Mouse (Mus musculus) T-helper 2 cell (primary cell): ENCODE data around the gene Def8.
"Not testable (repeated sequence)": the region's sequence is repeated elsewhere in the genome, so short reads cannot be mapped to it uniquely, and the experiment has no call there.

Experiments
- in situ Hi-C: fragments of 300-600 bp; cut with MboI, MseI; formaldehyde crosslinking; loops from one replicate; pipeline ENCODE4 v1.15.1; 2025; ENCODE audit warnings: high pct_unique_total_duplicates

The Def8 gene

GRCm38 (mm10) chr8:123412560-123413170 is 10.7 kb upstream of the Def8 start:
- in situ Hi-C loops: no loop called here

- in situ Hi-C loops: no loop called here
Measured at GRCm38 (mm10) chr8:123414255-123414654, 9.1 kb upstream of the Def8 start.

- in situ Hi-C loops: not testable (repeated sequence)
Measured at GRCm38 (mm10) chr8:123414997-123415696, 8.2 kb upstream of the Def8 start.

DNA sequence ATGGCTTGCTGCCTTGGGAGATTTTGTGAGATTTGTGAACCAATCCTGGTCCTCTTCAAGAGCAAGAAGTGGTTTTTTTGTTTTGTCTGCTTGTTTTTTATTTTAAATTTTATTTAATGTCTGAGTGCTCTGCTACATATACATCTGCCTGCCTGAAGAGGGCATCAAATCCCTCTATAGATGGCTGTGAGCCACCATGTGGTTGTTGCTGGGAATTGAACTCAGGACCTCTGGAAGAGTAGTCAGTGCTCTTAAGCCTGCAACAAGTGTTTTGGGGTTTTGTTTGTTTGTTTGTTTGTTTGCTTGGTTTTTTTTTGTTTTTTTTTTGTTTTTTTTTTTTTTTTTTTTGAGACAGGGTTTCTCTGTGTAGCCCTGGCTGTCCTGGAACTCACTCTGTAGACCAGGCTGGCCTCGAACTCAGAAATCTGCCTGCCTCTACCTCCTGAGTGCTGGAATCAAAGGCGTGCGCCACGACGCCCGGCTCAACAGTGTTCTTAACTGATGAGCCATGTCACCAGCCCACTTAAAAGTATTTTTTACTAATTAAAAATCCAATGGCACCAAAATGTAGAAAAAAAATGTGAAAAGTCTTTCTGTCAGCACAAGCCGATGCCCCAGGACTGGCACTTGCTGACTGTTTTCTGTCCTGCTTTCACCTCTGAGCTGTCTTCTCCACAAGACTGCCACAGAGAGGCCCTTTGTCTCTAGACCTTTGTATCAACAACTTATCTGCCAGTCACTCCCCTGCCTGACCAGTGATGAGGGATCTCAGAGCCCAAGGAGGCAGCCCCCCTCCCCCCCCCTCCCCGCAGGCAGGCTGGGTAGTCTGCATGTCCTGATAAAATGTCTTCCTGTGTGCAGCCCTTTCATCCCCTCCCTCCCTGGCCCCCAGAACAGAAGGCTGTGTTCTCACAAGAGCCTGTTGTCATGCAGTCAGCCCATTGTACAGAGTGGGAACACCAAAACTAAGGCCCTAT is 7.1 kb upstream of the Def8 start:
- in situ Hi-C loops: no loop called here

- in situ Hi-C loops: no loop called here
Measured at GRCm38 (mm10) chr8:123416944-123417555, 6.3 kb upstream of the Def8 start.

DNA sequence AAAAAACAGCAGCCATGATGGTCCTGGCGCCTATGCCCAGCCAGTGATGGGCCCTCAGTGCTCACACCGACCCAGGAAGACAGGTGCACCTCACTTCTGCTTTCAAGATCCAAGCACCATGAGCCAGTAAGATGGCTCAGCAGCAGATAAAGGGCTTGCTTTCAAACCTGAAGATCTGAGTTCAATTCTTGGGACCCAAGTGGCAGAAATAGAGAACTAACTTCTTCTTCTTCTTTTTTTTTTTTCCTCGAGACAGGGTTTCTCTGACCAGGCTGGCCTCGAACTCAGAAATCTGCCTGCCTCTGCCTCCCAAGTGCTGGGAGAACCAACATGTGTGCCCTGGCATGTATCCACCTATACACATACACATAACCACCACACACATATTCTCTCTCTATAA is 3.6 kb upstream of the Def8 start:
- in situ Hi-C loops: loop anchor here (5.0 kb wide), 1 partner anchor 97 kb away; no protein-coding TSS in a partner anchor

DNA sequence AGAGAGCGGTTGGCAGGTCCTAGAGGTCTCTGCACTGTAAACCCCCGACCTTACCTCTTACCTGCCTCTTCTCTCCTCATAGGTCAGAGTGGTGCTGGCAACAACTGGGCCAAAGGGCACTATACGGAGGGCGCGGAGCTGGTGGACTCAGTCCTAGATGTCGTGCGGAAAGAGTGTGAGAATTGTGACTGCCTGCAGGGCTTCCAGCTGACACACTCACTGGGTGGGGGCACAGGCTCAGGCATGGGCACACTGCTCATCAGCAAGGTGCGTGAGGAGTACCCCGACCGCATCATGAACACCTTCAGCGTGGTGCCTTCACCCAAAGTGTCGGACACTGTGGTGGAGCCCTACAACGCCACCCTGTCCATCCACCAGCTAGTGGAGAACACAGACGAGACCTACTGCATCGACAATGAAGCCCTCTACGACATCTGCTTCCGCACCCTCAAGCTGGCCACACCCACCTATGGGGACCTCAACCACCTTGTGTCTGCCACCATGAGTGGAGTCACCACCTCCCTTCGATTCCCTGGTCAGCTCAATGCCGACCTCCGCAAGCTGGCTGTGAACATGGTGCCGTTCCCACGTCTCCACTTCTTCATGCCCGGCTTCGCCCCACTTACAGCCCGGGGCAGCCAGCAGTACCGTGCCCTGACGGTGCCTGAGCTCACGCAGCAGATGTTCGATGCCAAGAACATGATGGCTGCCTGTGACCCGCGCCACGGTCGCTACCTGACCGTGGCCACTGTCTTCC is 2.6 kb upstream of the Def8 start:
- in situ Hi-C loops: loop anchor here (5.0 kb wide), 1 partner anchor 98 kb away; no protein-coding TSS in a partner anchor

DNA sequence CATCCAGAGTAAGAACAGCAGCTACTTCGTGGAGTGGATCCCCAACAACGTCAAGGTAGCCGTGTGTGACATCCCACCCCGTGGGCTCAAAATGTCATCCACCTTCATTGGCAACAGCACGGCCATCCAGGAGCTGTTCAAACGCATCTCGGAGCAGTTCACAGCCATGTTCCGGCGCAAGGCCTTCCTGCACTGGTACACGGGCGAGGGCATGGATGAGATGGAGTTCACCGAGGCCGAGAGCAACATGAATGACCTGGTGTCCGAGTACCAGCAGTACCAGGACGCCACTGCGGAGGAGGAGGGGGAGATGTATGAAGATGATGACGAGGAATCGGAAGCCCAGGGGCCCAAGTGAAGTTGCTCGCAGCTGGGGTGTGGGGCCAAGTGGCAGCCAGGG is 2.0 kb upstream of the Def8 start:
- in situ Hi-C loops: loop anchor here (5.0 kb wide), 1 partner anchor 99 kb away; no protein-coding TSS in a partner anchor

GRCm38 (mm10) chr8:123422056-123422780 is 1.1 kb upstream of the Def8 start:
- in situ Hi-C loops: loop anchor here (5.0 kb wide), 1 partner anchor 100 kb away; no protein-coding TSS in a partner anchor

DNA sequence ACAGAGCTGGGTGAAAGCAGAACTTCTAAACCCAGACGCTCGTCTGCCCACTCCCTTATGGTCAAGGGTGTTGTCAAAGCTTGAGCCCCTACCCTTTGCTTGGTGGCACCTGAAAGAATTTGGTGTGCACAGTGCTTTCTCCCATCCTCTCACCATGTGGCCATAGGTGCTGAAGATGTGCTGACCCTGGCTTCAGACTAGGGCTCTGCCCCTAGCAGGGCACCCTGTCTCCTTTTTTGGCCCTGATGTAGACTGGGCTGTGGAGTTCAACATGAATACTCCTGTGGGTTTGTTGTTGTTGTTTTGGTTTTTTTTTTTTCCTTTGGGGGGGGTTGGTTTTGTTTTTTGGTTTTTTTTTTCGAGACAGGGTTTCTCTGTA is 557 bp upstream of the Def8 start:
- in situ Hi-C loops: loop anchor here (5.0 kb wide), 1 partner anchor 100 kb away; no protein-coding TSS in a partner anchor

DNA sequence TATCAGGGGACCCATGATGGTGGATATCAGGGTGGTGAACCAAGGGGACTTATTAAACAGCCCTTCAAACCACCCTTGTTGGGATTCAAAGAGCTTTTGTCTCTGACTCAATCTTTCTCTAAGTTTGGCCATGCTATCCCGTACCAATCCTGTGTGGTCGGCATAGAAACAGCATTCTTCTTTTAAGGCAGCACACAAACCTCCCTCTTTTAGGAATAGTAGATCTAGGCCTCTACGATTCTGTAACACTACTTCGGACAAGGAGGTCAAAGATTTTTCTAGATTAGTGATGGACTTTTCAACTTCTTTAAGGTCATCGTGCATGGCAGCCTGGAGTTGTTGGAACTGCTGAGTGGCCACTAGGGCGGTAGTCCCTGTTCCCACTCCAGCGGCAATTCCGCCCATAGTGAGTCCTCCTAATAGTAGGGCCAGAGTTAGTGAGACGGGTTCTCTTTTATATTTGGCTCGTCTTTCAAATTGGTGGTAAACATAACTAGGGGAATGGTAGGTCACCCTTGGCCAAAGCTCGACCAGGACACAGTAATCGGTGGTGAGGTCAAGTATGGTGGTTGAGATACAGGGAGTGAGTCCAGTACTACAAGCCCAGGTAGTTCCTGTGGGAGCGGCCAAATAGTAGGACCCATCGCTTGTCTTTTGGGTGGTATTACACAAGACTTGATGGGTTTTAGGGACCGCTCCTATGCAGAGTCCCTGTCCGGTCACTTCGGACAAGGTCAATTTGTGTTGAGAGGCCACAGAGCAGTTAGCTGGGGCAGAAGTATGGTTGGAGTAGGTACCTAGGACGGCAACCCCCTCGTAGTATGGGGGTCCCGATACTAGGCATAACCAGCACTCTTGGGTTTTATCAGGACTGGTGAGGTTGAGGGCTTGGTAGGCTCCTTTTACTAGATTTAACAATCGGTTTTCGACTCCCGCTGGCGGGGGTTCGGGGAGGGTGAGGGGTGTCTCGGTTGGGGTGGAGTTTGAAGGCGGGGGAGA is 3.5 kb downstream of the Def8 start:
- in situ Hi-C loops: no loop called here

- in situ Hi-C loops: no loop called here
Measured at GRCm38 (mm10) chr8:123427639-123428275, 4.4 kb downstream of the Def8 start.

DNA sequence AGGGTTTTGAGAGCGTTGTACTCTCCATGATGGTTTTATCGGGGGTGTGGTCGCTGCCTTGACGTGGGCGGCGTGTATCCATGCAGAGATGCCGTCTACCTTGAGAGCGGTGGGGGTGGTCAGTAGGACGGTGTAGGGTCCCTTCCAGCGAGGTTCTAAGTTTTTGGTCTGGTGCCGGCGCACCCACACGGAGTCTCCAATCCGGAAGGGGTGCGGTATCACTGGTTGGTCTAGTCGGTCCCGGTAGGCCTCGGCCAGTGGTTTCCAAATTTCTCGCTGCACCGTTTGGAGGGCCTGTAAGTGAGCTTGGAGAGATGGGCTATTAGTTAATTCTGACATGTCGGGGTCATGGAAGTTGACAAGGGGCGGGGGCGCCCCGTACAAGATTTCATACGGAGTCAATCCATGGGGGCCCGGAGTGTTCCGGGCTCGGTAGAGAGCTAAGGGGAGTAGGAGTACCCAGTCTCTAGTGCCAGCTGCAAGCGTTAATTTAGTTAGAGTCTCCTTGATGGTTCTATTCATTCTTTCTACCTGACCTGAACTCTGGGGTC is 5.1 kb downstream of the Def8 start:
- in situ Hi-C loops: no loop called here

- in situ Hi-C loops: no loop called here
Measured at GRCm38 (mm10) chr8:123428939-123429721, 5.8 kb downstream of the Def8 start.

- in situ Hi-C loops: not testable (repeated sequence)
Measured at GRCm38 (mm10) chr8:123429722-123430013, 6.3 kb downstream of the Def8 start.

DNA sequence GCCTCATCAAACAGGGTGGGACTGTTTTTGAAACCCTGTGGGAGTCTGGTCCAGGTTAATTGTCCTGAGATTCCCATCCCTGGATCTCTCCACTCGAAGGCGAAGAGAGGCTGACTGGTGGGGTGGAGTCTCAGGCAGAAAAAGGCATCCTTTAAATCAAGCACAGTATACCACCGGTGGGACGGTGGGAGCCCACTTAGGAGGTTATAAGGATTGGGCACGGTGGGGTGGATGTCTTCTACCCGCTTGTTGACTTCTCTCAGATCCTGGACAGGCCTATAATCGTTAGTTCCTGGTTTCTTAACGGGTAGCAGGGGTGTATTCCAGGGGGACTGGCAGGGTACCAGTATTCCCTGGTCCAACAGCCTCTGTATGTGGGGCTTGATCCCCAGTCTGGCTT is 7.6 kb downstream of the Def8 start:
- in situ Hi-C loops: not testable (repeated sequence)

DNA sequence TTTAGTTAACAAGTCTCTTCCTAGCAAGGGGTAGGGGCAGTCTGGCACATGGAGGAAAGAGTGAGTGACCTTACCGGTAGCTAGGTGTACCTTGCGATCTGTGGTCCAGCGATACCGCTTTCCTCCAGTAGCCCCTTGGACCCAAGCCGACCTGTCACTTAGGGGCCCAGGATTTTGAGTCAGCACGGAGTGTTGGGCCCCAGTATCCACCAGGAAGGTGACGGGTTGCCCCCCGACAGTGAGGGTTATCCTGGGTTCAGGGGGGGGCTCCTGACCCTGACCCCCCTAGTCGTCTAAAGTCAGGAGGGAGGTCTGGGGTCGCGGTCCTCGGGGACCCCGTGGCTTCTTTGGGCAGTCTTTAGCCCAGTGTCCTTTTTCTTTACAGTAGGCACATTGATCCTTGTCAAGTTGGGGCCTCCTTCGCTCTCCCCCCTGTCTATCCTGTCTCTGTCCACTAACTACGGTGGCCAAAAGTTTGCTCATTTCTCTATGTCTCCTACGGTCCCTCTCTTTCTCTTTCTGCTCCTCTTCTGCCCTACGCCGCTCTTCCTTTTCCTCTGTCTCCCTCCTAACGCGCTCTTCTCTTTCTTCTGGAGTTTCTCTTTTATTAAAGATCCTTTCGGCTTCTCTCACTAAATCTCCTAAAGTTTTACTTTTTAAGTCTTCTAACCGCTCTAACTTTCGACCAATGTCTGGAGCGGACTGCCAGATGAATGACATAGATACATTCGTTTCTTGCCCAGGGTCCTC is 8.5 kb downstream of the Def8 start:
- in situ Hi-C loops: no loop called here
